Mouse (Mus musculus) bone marrow macrophage, adult 2 months (primary cell): Measurements from ENCODE around the gene Zfp277.

ENCODE experiments used
- CTCF ChIP-seq: IDR thresholded peaks from 2 replicates; pipeline ENCODE4 v1.5.1; 2012; ENCODE audit warnings: low read depth, mild to moderate bottlenecking, low read length, moderate library complexity
- POLR2A ChIP-seq: IDR thresholded peaks from 2 replicates; pipeline ENCODE4 v1.6.1; 2012; ENCODE audit warnings: mild to moderate bottlenecking, low read depth, low read length, borderline replicate concordance

DNA sequence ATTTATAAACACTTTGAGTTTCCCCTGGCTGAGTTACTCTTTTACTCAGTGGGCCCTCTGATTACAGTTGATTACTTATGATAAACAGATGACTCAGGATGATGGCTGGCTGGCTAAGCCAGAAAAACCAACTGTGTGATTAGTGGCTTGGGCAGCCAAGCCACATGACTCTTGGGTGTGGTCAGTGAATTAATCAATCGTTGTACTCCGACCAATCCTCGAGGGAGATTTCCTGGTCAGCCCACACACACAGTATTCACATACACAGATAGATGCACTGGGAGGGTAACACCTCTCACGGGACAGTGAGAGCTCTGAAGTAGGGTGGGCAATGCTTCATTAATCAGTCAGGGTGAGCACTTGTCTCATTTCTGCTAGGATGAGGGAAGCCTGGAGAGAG lies 97.5 kb downstream of the Zfp277 start:
- TF ChIP-seq CTCF (no peak), POLR2A (no peak)
